Mouse (Mus musculus) spleen, adult 2 months (tissue): ENCODE measurements around the gene Jsrp1.

ENCODE experiments used
- CTCF ChIP-seq: fragments of 200-500 bp; IDR thresholded peaks from 2 replicates; pipeline ENCODE4 v1.5.1; 2011; ENCODE audit warnings: mild to moderate bottlenecking, inconsistent platforms; ENCODE audit not compliant: insufficient read depth, insufficient read length, insufficient replicate concordance; ENCODE audit errors: extremely low read depth
- POLR2A ChIP-seq: fragments of 200-500 bp; IDR thresholded peaks from 2 replicates; pipeline ENCODE4 v1.6.1; 2011; ENCODE audit warnings: low read depth, low read length, inconsistent platforms

DNA sequence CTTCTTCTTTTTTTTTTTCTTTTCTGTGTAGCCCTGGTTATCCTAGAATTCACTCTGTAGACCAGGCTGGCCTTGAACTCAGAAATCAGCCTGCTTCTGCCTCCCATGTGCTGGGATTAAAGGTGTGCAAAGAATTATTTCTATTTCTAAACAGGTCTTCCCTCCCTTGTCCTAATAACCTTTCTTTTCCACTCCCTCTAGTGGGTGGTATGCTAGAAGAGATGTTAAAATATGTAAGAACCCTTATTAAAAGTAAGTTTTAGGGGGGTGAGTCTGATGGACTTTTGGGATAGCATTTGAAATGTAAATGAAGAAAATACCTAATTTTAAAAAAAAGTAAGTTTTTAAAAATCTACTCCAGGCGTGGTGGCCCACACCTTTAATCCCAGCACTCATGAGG lies 10.0 kb upstream of the Jsrp1 start:
- TF ChIP-seq CTCF (no peak), POLR2A (no peak)
